Mouse (Mus musculus): ENCODE results near the gene Sp140. TPM values are rescaled to one million over a fixed set of nuclear protein-coding genes. Genes with fewer than 3 reads are reported as not detected.
"Not testable (repeated sequence)": the region's sequence is repeated elsewhere in the genome, so short reads cannot be mapped to it uniquely, and the experiment has no call there.

The Sp140 gene
- polyA plus RNA-seq (2016; fragmentation: Nextera tagmentation; extraction: Ambion mirVana) = 0.87 and 1.2 TPM in 2 replicates

GRCm38 (mm10) chr1:85600078-85600477 lies at the start of gene Sp140:
Gene Sp140 (plus strand): TSS chr1:85600378.
- 67% methylated on average over 1 of the region's 5 CpGs for WGBS

GRCm38 (mm10) chr1:85555261-85555660 lies 44.9 kb upstream of the Sp140 start:
- not testable (repeated sequence) for H3K4me2 ChIP-seq; H3K36me3 ChIP-seq; H3K27ac ChIP-seq; H3K9me3 ChIP-seq; H3K4me1 ChIP-seq (replicated peaks); H3K4me3 ChIP-seq (replicated peaks); H3K27me3 ChIP-seq; H3K9ac ChIP-seq (replicated peaks); ATAC-seq (ENCODE audit: insufficient number of reproducible peaks, insufficient read depth, low FRiP score, low TSS enrichment, low read depth)
- WGBS = 82% methylated on average over 4 of the region's 4 CpGs

More at GRCm38 (mm10) chr1:85600078-85600477, at the start of gene Sp140:
- H3K4me3 ChIP-seq (replicated peaks); H3K9me3 ChIP-seq; H3K4me2 ChIP-seq; ATAC-seq (ENCODE audit: insufficient number of reproducible peaks, insufficient read depth, low FRiP score, low TSS enrichment, low read depth); H3K27ac ChIP-seq; H3K9ac ChIP-seq (replicated peaks); H3K36me3 ChIP-seq; H3K27me3 ChIP-seq; H3K4me1 ChIP-seq (replicated peaks): not testable (repeated sequence)

- not testable (repeated sequence) for ATAC-seq (ENCODE audit: insufficient number of reproducible peaks, insufficient read depth, low FRiP score, low TSS enrichment, low read depth); H3K4me3 ChIP-seq (replicated peaks); H3K36me3 ChIP-seq; H3K4me2 ChIP-seq; H3K4me1 ChIP-seq (replicated peaks); H3K9me3 ChIP-seq; H3K27ac ChIP-seq; H3K27me3 ChIP-seq; H3K9ac ChIP-seq (replicated peaks)
- WGBS = 74% methylated on average over 4 of the region's 4 CpGs
Measured at GRCm38 (mm10) chr1:85573554-85573953, 26.6 kb upstream of the Sp140 start.

- H3K9ac ChIP-seq (replicated peaks); H3K36me3 ChIP-seq; H3K4me2 ChIP-seq; H3K4me1 ChIP-seq (replicated peaks); H3K27me3 ChIP-seq; ATAC-seq (ENCODE audit: insufficient number of reproducible peaks, insufficient read depth, low FRiP score, low TSS enrichment, low read depth); H3K9me3 ChIP-seq; H3K4me3 ChIP-seq (replicated peaks); H3K27ac ChIP-seq: not testable (repeated sequence)
- WGBS = 59% methylated on average over 2 of the region's 3 CpGs
Measured at GRCm38 (mm10) chr1:85575376-85575775, 24.8 kb upstream of the Sp140 start, which contains the start of gene G530012D18Rik. Gene G530012D18Rik (plus strand): TSS chr1:85575676.

- not testable (repeated sequence) for H3K9me3 ChIP-seq; H3K4me3 ChIP-seq (replicated peaks); H3K9ac ChIP-seq (replicated peaks); H3K36me3 ChIP-seq; ATAC-seq (ENCODE audit: insufficient number of reproducible peaks, insufficient read depth, low FRiP score, low TSS enrichment, low read depth); H3K27me3 ChIP-seq; H3K27ac ChIP-seq; H3K4me2 ChIP-seq; H3K4me1 ChIP-seq (replicated peaks)
- 73% methylated on average over 3 of the region's 3 CpGs for WGBS
Measured at GRCm38 (mm10) chr1:85578372-85579010, 21.7 kb upstream of the Sp140 start.

- 67% methylated on average over 6 of the region's 7 CpGs for WGBS
- H3K4me3 ChIP-seq (replicated peaks) = not testable (repeated sequence)
Measured at GRCm38 (mm10) chr1:85579199-85580147, 20.7 kb upstream of the Sp140 start.

GRCm38 (mm10) chr1:85580148-85580534 lies 20.0 kb upstream of the Sp140 start:
- not testable (repeated sequence) for ATAC-seq (ENCODE audit: insufficient number of reproducible peaks, insufficient read depth, low FRiP score, low TSS enrichment, low read depth)

More at GRCm38 (mm10) chr1:85579199-85580147, 20.7 kb upstream of the Sp140 start:
- H3K4me2 ChIP-seq; H3K27me3 ChIP-seq; H3K9ac ChIP-seq (replicated peaks); H3K36me3 ChIP-seq; ATAC-seq (ENCODE audit: insufficient number of reproducible peaks, insufficient read depth, low FRiP score, low TSS enrichment, low read depth); H3K27ac ChIP-seq; H3K4me1 ChIP-seq (replicated peaks); H3K9me3 ChIP-seq: not testable (repeated sequence)

GRCm38 (mm10) chr1:85580578-85580977 lies 19.6 kb upstream of the Sp140 start:
- H3K4me3 ChIP-seq (replicated peaks); ATAC-seq (ENCODE audit: insufficient number of reproducible peaks, insufficient read depth, low FRiP score, low TSS enrichment, low read depth); H3K27me3 ChIP-seq; H3K9me3 ChIP-seq; H3K9ac ChIP-seq (replicated peaks); H3K27ac ChIP-seq; H3K4me1 ChIP-seq (replicated peaks); H3K4me2 ChIP-seq; H3K36me3 ChIP-seq: not testable (repeated sequence)
- WGBS = 61% methylated on average over 3 of the region's 3 CpGs

More at GRCm38 (mm10) chr1:85580148-85580534, 20.0 kb upstream of the Sp140 start:
- H3K4me1 ChIP-seq (replicated peaks); H3K4me3 ChIP-seq (replicated peaks); H3K4me2 ChIP-seq; H3K36me3 ChIP-seq; H3K9ac ChIP-seq (replicated peaks); H3K9me3 ChIP-seq; H3K27ac ChIP-seq; H3K27me3 ChIP-seq: not testable (repeated sequence)
- WGBS = 76% methylated on average over 3 of the region's 4 CpGs

- H3K9me3 ChIP-seq; H3K4me2 ChIP-seq; H3K27ac ChIP-seq; H3K4me3 ChIP-seq (replicated peaks); H3K4me1 ChIP-seq (replicated peaks); ATAC-seq (ENCODE audit: insufficient number of reproducible peaks, insufficient read depth, low FRiP score, low TSS enrichment, low read depth); H3K36me3 ChIP-seq; H3K9ac ChIP-seq (replicated peaks); H3K27me3 ChIP-seq: not testable (repeated sequence)
- 26% methylated on average over 5 of the region's 5 CpGs for WGBS
Measured at GRCm38 (mm10) chr1:85581518-85581917, 18.7 kb upstream of the Sp140 start.

- H3K9ac ChIP-seq (replicated peaks); H3K36me3 ChIP-seq; H3K4me2 ChIP-seq; H3K9me3 ChIP-seq; H3K4me3 ChIP-seq (replicated peaks); ATAC-seq (ENCODE audit: insufficient number of reproducible peaks, insufficient read depth, low FRiP score, low TSS enrichment, low read depth); H3K27me3 ChIP-seq; H3K27ac ChIP-seq; H3K4me1 ChIP-seq (replicated peaks): not testable (repeated sequence)
- WGBS = 76% methylated on average over 1 of the region's 2 CpGs
Measured at GRCm38 (mm10) chr1:85588697-85589096, 11.5 kb upstream of the Sp140 start.

- H3K4me1 ChIP-seq (replicated peaks); H3K9me3 ChIP-seq; H3K27ac ChIP-seq; H3K36me3 ChIP-seq; H3K4me3 ChIP-seq (replicated peaks); ATAC-seq (ENCODE audit: insufficient number of reproducible peaks, insufficient read depth, low FRiP score, low TSS enrichment, low read depth); H3K4me2 ChIP-seq; H3K9ac ChIP-seq (replicated peaks); H3K27me3 ChIP-seq: not testable (repeated sequence)
- WGBS = 83% methylated on average over 8 of the region's 8 CpGs
Measured at GRCm38 (mm10) chr1:85592526-85592925, 7.7 kb upstream of the Sp140 start.
